In genomic region chr13:43579740-43580139, GRCm38 (mm10) we compare ENCODE assay signal across 9 mouse cellular contexts. TPM values are rescaled to one million over a fixed set of nuclear protein-coding genes. Genes with fewer than 3 reads are reported as not detected.
DNase-seq lines count a peak whose midpoint lies in the region; ATAC-seq and TF ChIP-seq lines count a peak whose summit lies in the region.
"Had no signal": no experiment of that assay in that cellular context is flagged by ENCODE, and none has a peak within 500 bp of the region (broad histone marks: within the 10 kb centered on the region; RNA-seq: fewer than 3 reads in every experiment).

No protein-coding gene starts in this region.

- H3K36me3 ChIP-seq in forebrain, embryonic 11.5 days (ENCODE audit: control insufficient read depth, insufficient read depth, low read length), result no peaks in the 10 kb centered on the region
- no peaks in the 10 kb centered on the region for H3K36me3 ChIP-seq in forebrain, embryonic 13.5 days (ENCODE audit: poor library complexity, severe bottlenecking)
- H3K36me3 ChIP-seq: limb, embryonic 12.5 days had no signal

- H3K4me1 ChIP-seq in forebrain, embryonic 11.5 days (replicated peaks; ENCODE audit: control insufficient read depth, insufficient read depth, low read length), result no peaks in the 10 kb centered on the region; the same call in 1 of the 2 replicates
- H3K4me1 ChIP-seq in forebrain, embryonic 13.5 days, result peaks cover 14% of the 10 kb centered on the region
- H3K4me1 ChIP-seq in cortical plate, adult 2 months (ENCODE audit: control insufficient read depth, insufficient read depth, low read length), result peaks cover 1% of the 10 kb centered on the region
- no peaks in the 10 kb centered on the region for H3K4me1 ChIP-seq in lung, adult 2 months (ENCODE audit: control insufficient read depth, insufficient read depth, low read length)

- 23% methylated on average over 18 of the region's 18 CpGs for WGBS in forebrain, embryonic 11.5 days
- 21% methylated on average over 18 of the region's 18 CpGs for WGBS in forebrain, embryonic 13.5 days
- WGBS in lung, adult 2 months, result 19% methylated on average over 18 of the region's 18 CpGs

- TF ChIP-seq POLR2A in cortical plate, adult 2 months (IDR thresholded peaks at IDR 0.05; ENCODE audit: extremely low read depth, insufficient read depth, low read length), result no peak
- TF ChIP-seq POLR2A in lung, adult 2 months (IDR thresholded peaks at IDR 0.05; ENCODE audit: borderline replicate concordance, extremely low read depth, low read depth, low read length), result no peak

- no peak overlapping the region for H3K9ac ChIP-seq in forebrain, embryonic 11.5 days (ENCODE audit: low read length)
- no peak overlapping the region for H3K9ac ChIP-seq in forebrain, embryonic 13.5 days
- H3K9ac ChIP-seq: limb, embryonic 12.5 days had no signal

- peak; percentile 81 for TF ChIP-seq CTCF in cortical plate, adult 2 months (IDR thresholded peaks at IDR 0.05; ENCODE audit: extremely low read depth, insufficient read depth, low read length)
- peak; percentile 86 for TF ChIP-seq CTCF in lung, adult 2 months (IDR thresholded peaks at IDR 0.05; ENCODE audit: insufficient read depth, low read length)

- intact Hi-C loops in heart, postnatal 10 days (cut with DNase I), result no loop called here

- H3K9me3 ChIP-seq in forebrain, embryonic 11.5 days (ENCODE audit: control insufficient read depth, low read length), result no peaks in the 10 kb centered on the region
- no peaks in the 10 kb centered on the region for H3K9me3 ChIP-seq in forebrain, embryonic 13.5 days (replicated peaks)
- H3K9me3 ChIP-seq: limb, embryonic 12.5 days had no signal

- peak; percentile 81 for DNase-seq in forebrain, embryonic 11.5 days (ENCODE audit: low spot score)
- DNase-seq in spleen, adult 18-20 months, result peak; percentile 9 to 51
- DNase-seq in spleen, adult 12 weeks (ENCODE audit: low spot score), result no peak
- peak; percentile 56 to 72 for DNase-seq in heart, postnatal 10 days
- DNase-seq in lung, adult 2 months, result peak; percentile 61
- peak; percentile 26 to 68 for DNase-seq in spleen, postnatal 10 days (ENCODE audit: low spot score in 2 of 2)

- 0 out of 2 replicates have a peak overlapping the region, but pooled peaks have one; percentile 15 for H3K4me2 ChIP-seq in forebrain, embryonic 11.5 days (ENCODE audit: low read depth, low read length, severe bottlenecking)
- no peak overlapping the region for H3K4me2 ChIP-seq in forebrain, embryonic 13.5 days
- H3K4me2 ChIP-seq: limb, embryonic 12.5 days had no signal

- no peak for ATAC-seq in forebrain, embryonic 11.5 days (replicated peaks; ENCODE audit: low FRiP score)
- no peak for ATAC-seq in forebrain, embryonic 13.5 days

- no peak overlapping the region for H3K27ac ChIP-seq in forebrain, embryonic 11.5 days (ENCODE audit: low read depth, low read length)
- no peak overlapping the region for H3K27ac ChIP-seq in forebrain, embryonic 13.5 days
- no peak overlapping the region for H3K27ac ChIP-seq in cortical plate, adult 2 months (ENCODE audit: insufficient read depth, low read length)
- H3K27ac ChIP-seq: limb, embryonic 12.5 days had no signal

- no peaks in the 10 kb centered on the region for H3K27me3 ChIP-seq in forebrain, embryonic 11.5 days (ENCODE audit: control insufficient read depth, insufficient read depth, low read length)
- H3K27me3 ChIP-seq in forebrain, embryonic 13.5 days, result no peaks in the 10 kb centered on the region
- H3K27me3 ChIP-seq: limb, embryonic 12.5 days had no signal

- no peak overlapping the region for H3K4me3 ChIP-seq in forebrain, embryonic 11.5 days (ENCODE audit: low read depth, low read length)
- no peak overlapping the region for H3K4me3 ChIP-seq in forebrain, embryonic 13.5 days
- H3K4me3 ChIP-seq in cortical plate, adult 2 months (ENCODE audit: insufficient read depth, low read length), result no peak overlapping the region
- H3K4me3 ChIP-seq in lung, adult 2 months (replicated peaks; ENCODE audit: extremely low read depth, low read depth, low read length), result no peak overlapping the region
- H3K4me3 ChIP-seq: limb, embryonic 12.5 days had no signal

RNA-seq across cellular contexts. Expression of gene Mcur1, which starts 19.7 kb away (rescaled TPM):
- 12.2 and 12.9 TPM in 2 replicates for polyA plus RNA-seq in forebrain, embryonic 11.5 days (2014; fragmentation: Nextera tagmentation; extraction: Ambion mirVana)
- polyA plus RNA-seq in forebrain, embryonic 13.5 days (2015; fragmentation: Nextera tagmentation; extraction: Ambion mirVana), result 9.3 and 9.6 TPM in 2 replicates
- polyA plus RNA-seq in cortical plate, adult 2 months (2012; rRNA removed), result 24.5 and 26.1 TPM in 2 replicates
- 10 to 100 TPM; 43.3 to 47.3 TPM for total RNA-seq in heart, postnatal 10 days (2021)
- polyA plus RNA-seq in lung, adult 2 months (2012; rRNA removed), result 23.2 and 24.3 TPM in 2 replicates

RNA-seq across cellular contexts. Expression of gene Rnf182, which starts 35.8 kb away (rescaled TPM):
- polyA plus RNA-seq in forebrain, embryonic 11.5 days (2014; fragmentation: Nextera tagmentation; extraction: Ambion mirVana), result 10.0 and 13.5 TPM in 2 replicates
- 24.8 and 26.3 TPM in 2 replicates for polyA plus RNA-seq in forebrain, embryonic 13.5 days (2015; fragmentation: Nextera tagmentation; extraction: Ambion mirVana)
- polyA plus RNA-seq in cortical plate, adult 2 months (2012; rRNA removed), result 7.3 and 9.1 TPM in 2 replicates
- total RNA-seq in heart, postnatal 10 days (2021), result under 1 TPM; 0.17 to 0.22 TPM
- polyA plus RNA-seq in lung, adult 2 months (2012; rRNA removed), result 0.07 TPM in 1 of 2 replicates, not detected in the other
